Mouse (Mus musculus) C3H10T1/2 (cell line): ENCODE measurements around the gene Pim3. TPM values are rescaled to one million over a fixed set of nuclear protein-coding genes. Genes with fewer than 3 reads are reported as not detected.

Experiments used
- polyA plus RNA-seq, 2 experiments: library from polyadenylated mRNA; unstranded; fragments of >200 nt; fragmentation: generic; extraction: Trizol; gene quantifications; one replicate each; pipeline ENCODE4 v1.2.1; 2012; ENCODE audit warnings: missing spikeins in 2 of 2

Gene Pim3
- polyA plus RNA-seq = 10 to 100 TPM; 12.4 to 29.2 TPM

DNA sequence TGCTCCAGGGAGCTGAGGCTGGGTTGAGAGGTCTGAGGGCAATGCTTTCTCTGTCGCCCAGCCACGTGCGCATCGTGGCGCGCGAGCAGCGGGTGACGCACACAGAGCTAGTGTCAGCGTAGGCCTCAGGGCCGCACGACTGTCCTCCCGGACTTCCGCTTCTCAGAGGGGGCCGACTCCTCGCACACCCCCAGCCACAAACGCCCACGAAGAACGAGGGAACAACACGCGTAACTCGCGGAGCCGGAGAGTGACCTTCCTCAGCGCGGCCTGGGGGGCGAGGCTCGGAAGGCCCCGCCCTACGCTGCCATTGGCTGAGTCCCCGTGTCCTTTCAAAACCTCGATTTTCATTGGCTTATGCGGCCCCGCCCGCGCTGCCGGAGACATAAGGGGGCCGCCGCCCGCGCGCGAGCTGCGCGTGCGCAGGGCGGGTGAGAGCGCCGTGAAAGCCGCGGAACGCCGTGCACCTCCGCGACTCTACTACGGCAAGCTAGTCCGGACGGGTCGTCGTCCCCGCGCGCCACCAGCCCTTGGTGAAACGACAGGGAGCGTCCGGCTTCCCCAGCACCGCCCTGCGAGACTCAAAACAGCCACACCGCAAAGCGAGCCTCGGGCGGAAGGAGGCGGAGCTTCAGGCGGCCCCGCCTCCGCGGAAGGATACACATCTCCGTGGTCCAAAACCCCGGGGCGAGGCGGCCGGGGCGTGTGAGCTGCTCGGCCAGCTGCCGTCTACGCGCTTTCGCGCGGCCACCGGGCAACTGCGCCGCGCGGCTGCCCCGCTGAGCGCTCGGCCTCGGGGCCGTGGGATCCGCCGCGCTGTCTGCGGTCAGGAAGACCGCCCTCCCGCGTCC lies at the start of gene Pim3:
Gene Pim3, plus strand, starts transcription at position 415 of the 851 bp plus-strand sequence.

DNA sequence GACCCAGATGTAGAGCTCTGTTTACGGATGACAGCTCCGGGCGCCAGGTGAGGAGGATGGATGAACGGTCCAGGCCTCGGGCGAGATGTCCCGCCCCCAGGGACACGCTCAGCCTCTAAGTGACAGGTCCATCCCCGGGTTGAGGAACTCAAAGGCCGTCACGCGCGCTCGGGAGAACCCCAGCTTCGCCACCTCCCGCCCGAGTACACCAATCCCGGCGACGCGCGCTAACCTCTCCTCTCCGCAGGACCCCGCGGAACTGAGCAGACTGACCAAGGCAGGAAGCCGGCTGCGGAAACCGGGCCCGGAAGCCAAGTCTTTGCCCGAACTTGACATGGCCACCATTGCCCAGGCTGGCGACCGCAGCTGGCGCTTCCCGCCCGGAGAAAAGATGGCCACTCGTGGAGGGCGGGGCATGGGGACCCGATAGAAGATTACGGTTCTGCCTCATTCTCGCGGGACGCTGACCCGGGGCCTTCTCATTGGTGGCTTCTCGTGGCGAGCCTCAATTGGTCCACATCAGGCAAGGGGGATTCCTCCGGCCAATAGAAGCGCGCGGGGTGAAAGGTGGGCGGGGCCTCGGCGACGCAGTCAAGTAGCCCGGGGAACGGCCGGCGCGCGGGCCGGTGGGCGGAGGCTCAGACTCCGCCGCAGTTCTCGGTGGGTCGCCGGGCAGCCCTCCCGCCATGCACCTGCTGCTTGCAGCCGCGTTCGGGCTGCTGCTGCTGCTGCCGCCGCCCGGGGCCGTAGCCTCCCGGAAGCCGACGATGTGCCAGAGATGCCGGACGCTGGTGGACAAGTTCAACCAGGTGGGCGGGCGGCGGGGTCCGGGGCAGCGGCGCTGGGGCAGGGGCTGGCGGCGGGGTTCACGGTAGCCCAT lies 42.7 kb upstream of the Pim3 start, which contains the start of the genes Alg12 and Creld2:
Gene Alg12, minus strand, starts transcription at position 293 of the 880 bp plus-strand sequence.
Gene Creld2, plus strand, starts transcription at position 621 of the 880 bp plus-strand sequence.

Other genes with a start within 250 kb of the Pim3 start
- 10 to 100 TPM in 1 of 2 experiments, 1 to 10 TPM in 1; 2.1 to 20.4 TPM for gene Brd1, start 128.0 kb upstream of the Pim3 start, polyA plus RNA-seq
- 1 to 10 TPM in 1 of 2 experiments, under 1 TPM in 1; 0.77 to 3.7 TPM for gene Zbed4, start 110.5 kb upstream of the Pim3 start, polyA plus RNA-seq
- 10 to 100 TPM in 1 of 2 experiments, 1 to 10 TPM in 1; 6.9 to 16.1 TPM for gene Alg12, start 42.9 kb upstream of the Pim3 start, polyA plus RNA-seq
- 10 to 100 TPM; 50.1 to 73.5 TPM for gene Creld2, start 42.5 kb upstream of the Pim3 start, polyA plus RNA-seq
- not detected for gene Ttll8, start 92.2 kb downstream of the Pim3 start, polyA plus RNA-seq
- under 1 TPM; 0.01 to 0.04 TPM for gene Mlc1, start 116.8 kb downstream of the Pim3 start, polyA plus RNA-seq
- under 1 TPM in 1 of 2 experiments, not detected in 1; 0.01 TPM for gene Mov10l1, start 120.7 kb downstream of the Pim3 start, polyA plus RNA-seq
- gene Panx2, start 197.5 kb downstream of the Pim3 start, polyA plus RNA-seq = under 1 TPM in 1 of 2 experiments, not detected in 1; 0.20 TPM
- 10 to 100 TPM; 44.6 to 47.8 TPM for gene Trabd, start 212.9 kb downstream of the Pim3 start, polyA plus RNA-seq
- 10 to 100 TPM; 19.0 to 42.1 TPM for gene Selenoo, start 226.9 kb downstream of the Pim3 start, polyA plus RNA-seq